Mouse (Mus musculus) cerebellum, postnatal 25 days (tissue): Measurements from ENCODE around the gene Cd2ap.
A peak's percentile ranks its signal among the peaks of the same experiment; 100 is the strongest.

Experiments used
- DNase-seq, 2 experiments: peaks; one replicate each; pipeline ENCODE4 v3.0.0; 2021; ENCODE audit warnings: mixed read lengths in 2 of 2

Cd2ap gene

GRCm38 (mm10) chr17:42857506-42857905 is 19.0 kb downstream of the Cd2ap start:
- DNase-seq: no peak

GRCm38 (mm10) chr17:42847108-42847507 is 29.4 kb downstream of the Cd2ap start:
- no peak for DNase-seq

GRCm38 (mm10) chr17:42837193-42837592 is 39.3 kb downstream of the Cd2ap start:
- DNase-seq: no peak

GRCm38 (mm10) chr17:42822787-42823186 is 53.7 kb downstream of the Cd2ap start:
- DNase-seq: no peak

GRCm38 (mm10) chr17:42815374-42815773 is 61.1 kb downstream of the Cd2ap start:
- no peak for DNase-seq

GRCm38 (mm10) chr17:42792412-42792975 is 84.0 kb downstream of the Cd2ap start:
- DNase-seq: no peak

DNA sequence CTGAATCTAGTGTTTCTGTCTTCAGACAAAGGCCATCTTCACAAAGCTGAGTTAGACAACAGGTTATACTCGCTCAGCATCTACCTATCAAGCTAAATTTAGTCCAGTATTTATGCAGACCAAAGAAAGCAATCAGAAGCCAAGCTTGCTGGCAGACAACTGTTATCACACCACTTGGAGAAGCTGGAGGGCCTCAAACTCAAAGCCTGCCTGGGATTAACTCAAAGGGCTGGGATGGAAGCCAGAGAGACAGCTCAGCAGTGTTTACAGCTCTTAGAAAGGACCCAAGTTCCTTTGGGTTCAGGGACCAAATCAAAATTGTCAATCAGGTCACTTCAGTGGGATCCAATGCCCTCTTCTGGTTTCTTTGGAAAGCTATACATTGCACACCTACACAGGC is 85.7 kb downstream of the Cd2ap start:
- no peak for DNase-seq

GRCm38 (mm10) chr17:42789723-42790122 is 86.7 kb downstream of the Cd2ap start:
- DNase-seq: no peak

GRCm38 (mm10) chr17:42788686-42789453 is 87.6 kb downstream of the Cd2ap start:
- no peak for DNase-seq

DNA sequence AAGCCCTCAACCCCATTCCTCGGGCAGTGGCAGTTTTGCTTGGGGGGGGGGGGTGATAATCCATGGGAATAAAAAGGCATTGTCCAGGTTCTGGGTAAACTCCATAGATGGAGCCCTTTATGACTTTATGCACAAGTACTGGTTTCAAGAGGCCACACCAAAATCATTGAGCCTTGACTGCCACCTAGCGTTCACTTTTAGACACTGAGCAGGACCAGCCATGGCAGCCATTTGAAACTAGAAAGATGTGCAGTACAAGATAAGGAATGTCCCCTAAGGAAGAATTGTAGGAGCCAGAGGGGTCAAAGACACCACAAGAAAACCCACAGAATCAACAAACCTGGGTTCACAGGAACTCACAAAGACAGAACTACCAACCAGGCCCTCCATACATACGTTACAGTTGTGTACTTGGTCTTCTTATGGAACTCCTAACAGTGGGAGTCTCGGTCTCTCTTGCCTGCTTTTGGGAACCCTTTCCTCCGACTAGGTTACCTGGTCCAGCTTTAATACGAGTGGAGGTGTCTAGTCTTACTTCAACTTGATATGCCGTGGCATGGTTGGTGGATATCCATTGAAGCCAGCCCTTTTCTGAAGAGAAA is 94.2 kb downstream of the Cd2ap start:
- DNase-seq: peak; percentile 64 to 79

- no peak for DNase-seq
These were observed 122.7 kb downstream of the Cd2ap start for GRCm38 (mm10) chr17:42753791-42754190.

DNA sequence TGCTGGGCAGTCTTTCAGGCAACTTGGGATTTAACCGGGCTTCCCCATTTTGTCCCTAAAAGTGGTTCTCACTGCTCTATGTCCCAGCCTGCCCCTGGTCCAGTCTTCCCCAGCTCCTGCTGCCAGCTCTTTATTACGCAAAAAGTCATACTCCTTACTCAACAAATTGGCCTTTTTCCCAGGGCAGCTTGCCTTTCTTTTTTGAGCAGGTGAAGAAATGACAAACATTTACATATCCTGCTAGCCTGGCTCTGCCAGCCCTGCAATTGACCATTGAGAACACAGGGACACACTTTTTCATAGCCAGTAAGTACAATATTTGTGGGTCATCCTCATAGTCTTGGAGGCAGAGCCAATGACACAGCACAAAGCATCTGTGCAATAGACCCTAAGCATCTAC is 124.3 kb downstream of the Cd2ap start:
- no peak for DNase-seq

- DNase-seq: no peak
These were observed 130.6 kb downstream of the Cd2ap start for GRCm38 (mm10) chr17:42745657-42746420.
